Comparison of ENCODE assay signal across 24 mouse cellular contexts in the genomic region with DNA sequence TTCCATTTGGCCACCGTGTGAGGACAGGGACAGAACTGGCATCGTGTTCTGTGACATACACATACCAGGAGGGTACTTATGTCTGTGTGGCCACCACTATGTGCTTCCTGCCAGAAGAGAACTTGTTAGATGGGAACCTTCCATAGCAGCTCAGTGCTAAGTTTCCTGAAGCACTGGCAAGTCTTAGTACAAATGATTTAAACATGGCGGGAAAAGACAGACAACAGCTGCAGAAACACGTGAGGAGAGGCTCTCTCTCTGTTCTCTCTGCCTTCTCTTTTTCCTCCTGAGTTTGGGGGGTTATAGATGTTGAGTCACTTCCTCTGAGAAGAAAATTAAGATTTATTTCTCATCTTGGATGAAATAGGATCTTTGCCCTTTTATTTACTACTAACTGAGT. TPM values are rescaled to one million over a fixed set of nuclear protein-coding genes. Genes with fewer than 3 reads are reported as not detected.
DNase-seq lines count a peak whose midpoint lies in the region; ATAC-seq and TF ChIP-seq lines count a peak whose summit lies in the region.
"Had no signal": no experiment of that assay in that cellular context is flagged by ENCODE, and none has a peak within 500 bp of the region (broad histone marks: within the 10 kb centered on the region; RNA-seq: fewer than 3 reads in every experiment).

No protein-coding gene starts in this region.

- no peaks in the 10 kb centered on the region for H3K9me3 ChIP-seq in intestine, embryonic 14.5 days (ENCODE audit: control insufficient read depth, low read length)
- no peaks in the 10 kb centered on the region for H3K9me3 ChIP-seq in intestine, embryonic 16.5 days (ENCODE audit: control insufficient read depth, low read length)
- H3K9me3 ChIP-seq in kidney, postnatal 0 days (replicated peaks; ENCODE audit: low read length), result no peaks in the 10 kb centered on the region
- H3K9me3 ChIP-seq in kidney, embryonic 15.5 days (replicated peaks), result no peaks in the 10 kb centered on the region
- H3K9me3 ChIP-seq in midbrain, embryonic 11.5 days (ENCODE audit: control insufficient read depth, low read length), result no peaks in the 10 kb centered on the region
- H3K9me3 ChIP-seq in midbrain, embryonic 16.5 days (replicated peaks; ENCODE audit: control insufficient read depth, low read length, poor library complexity, severe bottlenecking), result no peaks in the 10 kb centered on the region
- H3K9me3 ChIP-seq: embryonic facial prominence, embryonic 13.5 days; embryonic facial prominence, embryonic 15.5 days; forebrain, embryonic 10.5 days; forebrain, embryonic 12.5 days had no signal

- H3K4me2 ChIP-seq in intestine, embryonic 14.5 days (ENCODE audit: low read length), result peak overlapping the region; percentile 22; the same call in 1 of the 2 replicates
- no peak overlapping the region for H3K4me2 ChIP-seq in intestine, embryonic 16.5 days (ENCODE audit: low read depth, low read length)
- no peak overlapping the region for H3K4me2 ChIP-seq in kidney, postnatal 0 days (ENCODE audit: low read length)
- H3K4me2 ChIP-seq in kidney, embryonic 15.5 days, result no peak overlapping the region
- no peak overlapping the region for H3K4me2 ChIP-seq in midbrain, embryonic 11.5 days
- no peak overlapping the region for H3K4me2 ChIP-seq in midbrain, embryonic 16.5 days (ENCODE audit: low read length)
- H3K4me2 ChIP-seq: embryonic facial prominence, embryonic 13.5 days; embryonic facial prominence, embryonic 15.5 days; forebrain, embryonic 12.5 days had no signal

- no peaks in the 10 kb centered on the region for H3K36me3 ChIP-seq in intestine, embryonic 14.5 days (ENCODE audit: control insufficient read depth, insufficient read depth, low read length)
- no peaks in the 10 kb centered on the region for H3K36me3 ChIP-seq in intestine, embryonic 16.5 days (ENCODE audit: control insufficient read depth, insufficient read depth, low read length)
- H3K36me3 ChIP-seq in kidney, postnatal 0 days (ENCODE audit: insufficient read depth, low read length), result no peaks in the 10 kb centered on the region
- H3K36me3 ChIP-seq in kidney, embryonic 15.5 days, result no peaks in the 10 kb centered on the region
- H3K36me3 ChIP-seq in midbrain, embryonic 11.5 days (ENCODE audit: control insufficient read depth, insufficient read depth, low read length), result no peaks in the 10 kb centered on the region
- no peaks in the 10 kb centered on the region for H3K36me3 ChIP-seq in midbrain, embryonic 16.5 days (ENCODE audit: control insufficient read depth, insufficient read depth, low read length)
- H3K36me3 ChIP-seq: embryonic facial prominence, embryonic 13.5 days; embryonic facial prominence, embryonic 15.5 days; forebrain, embryonic 10.5 days; forebrain, embryonic 12.5 days had no signal

- no peak overlapping the region for H3K4me3 ChIP-seq in intestine, embryonic 14.5 days (ENCODE audit: low read depth, low read length)
- no peak overlapping the region for H3K4me3 ChIP-seq in intestine, embryonic 16.5 days (ENCODE audit: low read length)
- H3K4me3 ChIP-seq in kidney, postnatal 0 days (replicated peaks; ENCODE audit: low read depth, low read length), result no peak overlapping the region
- H3K4me3 ChIP-seq in kidney, embryonic 15.5 days (replicated peaks), result no peak overlapping the region
- H3K4me3 ChIP-seq in midbrain, embryonic 11.5 days (ENCODE audit: low read depth, low read length), result no peak overlapping the region
- no peak overlapping the region for H3K4me3 ChIP-seq in midbrain, embryonic 16.5 days (ENCODE audit: low read depth, low read length)
- H3K4me3 ChIP-seq: embryonic facial prominence, embryonic 13.5 days; embryonic facial prominence, embryonic 15.5 days; erythroblast, embryonic 14.5 days; forebrain, embryonic 10.5 days; forebrain, embryonic 12.5 days had no signal

- no peak overlapping the region for H3K9ac ChIP-seq in intestine, embryonic 14.5 days (ENCODE audit: low read length)
- no peak overlapping the region for H3K9ac ChIP-seq in intestine, embryonic 16.5 days (ENCODE audit: low read depth, low read length)
- H3K9ac ChIP-seq in kidney, postnatal 0 days (ENCODE audit: low read depth, low read length), result no peak overlapping the region
- H3K9ac ChIP-seq in kidney, embryonic 15.5 days, result no peak overlapping the region
- no peak overlapping the region for H3K9ac ChIP-seq in midbrain, embryonic 11.5 days (ENCODE audit: low read length)
- H3K9ac ChIP-seq in midbrain, embryonic 16.5 days (ENCODE audit: low read depth, low read length), result no peak overlapping the region
- H3K9ac ChIP-seq: embryonic facial prominence, embryonic 13.5 days; embryonic facial prominence, embryonic 15.5 days; forebrain, embryonic 12.5 days had no signal

- peaks cover 25% of the 10 kb centered on the region for H3K4me1 ChIP-seq in intestine, embryonic 14.5 days (replicated peaks; ENCODE audit: control insufficient read depth, insufficient read depth, low read length)
- peaks cover 8% of the 10 kb centered on the region; the same call in 1 of the 2 replicates for H3K4me1 ChIP-seq in intestine, embryonic 16.5 days (ENCODE audit: control insufficient read depth, insufficient read depth, low read length)
- no peaks in the 10 kb centered on the region; the same call in 1 of the 2 replicates for H3K4me1 ChIP-seq in kidney, postnatal 0 days (replicated peaks; ENCODE audit: insufficient read depth, low read length)
- 0 out of 2 replicates have a peak, but pooled peaks cover 4% of the 10 kb centered on the region for H3K4me1 ChIP-seq in kidney, embryonic 15.5 days
- H3K4me1 ChIP-seq in midbrain, embryonic 11.5 days (ENCODE audit: control insufficient read depth, insufficient read depth, low read length), result no peaks in the 10 kb centered on the region
- no peaks in the 10 kb centered on the region for H3K4me1 ChIP-seq in midbrain, embryonic 16.5 days (ENCODE audit: control insufficient read depth, insufficient read depth, low read length)
- H3K4me1 ChIP-seq: embryonic facial prominence, embryonic 13.5 days; forebrain, embryonic 12.5 days had no signal

- ATAC-seq in intestine, embryonic 14.5 days (replicated peaks; ENCODE audit: low FRiP score, low TSS enrichment, low read depth), result no peak
- no peak for ATAC-seq in intestine, embryonic 16.5 days
- ATAC-seq in kidney, postnatal 0 days (replicated peaks; ENCODE audit: low FRiP score, low read depth), result no peak
- no peak for ATAC-seq in kidney, embryonic 15.5 days (replicated peaks; ENCODE audit: low FRiP score)
- ATAC-seq in midbrain, embryonic 11.5 days (ENCODE audit: low FRiP score), result no peak
- no peak for ATAC-seq in midbrain, embryonic 16.5 days
- ATAC-seq: forebrain, embryonic 14.5 days had no signal

- 66% methylated on average over 4 of the region's 4 CpGs for WGBS in intestine, embryonic 14.5 days
- WGBS in intestine, embryonic 16.5 days, result 66% methylated on average over 4 of the region's 4 CpGs
- WGBS in kidney, postnatal 0 days, result 67% methylated on average over 4 of the region's 4 CpGs
- 68% methylated on average over 4 of the region's 4 CpGs for WGBS in kidney, embryonic 15.5 days
- WGBS in midbrain, embryonic 11.5 days, result 85% methylated on average over 4 of the region's 4 CpGs
- 92% methylated on average over 4 of the region's 4 CpGs for WGBS in midbrain, embryonic 16.5 days

- TF ChIP-seq CTCF in kidney, postnatal 0 days (IDR thresholded peaks at IDR 0.05; ENCODE audit: low read depth), result no peak

- peak overlapping the region; percentile 47 for H3K27ac ChIP-seq in intestine, embryonic 14.5 days (ENCODE audit: low read depth)
- H3K27ac ChIP-seq in intestine, embryonic 16.5 days (ENCODE audit: low read length), result no peak overlapping the region
- H3K27ac ChIP-seq in kidney, postnatal 0 days, result no peak overlapping the region
- H3K27ac ChIP-seq in kidney, embryonic 15.5 days, result no peak overlapping the region
- H3K27ac ChIP-seq in midbrain, embryonic 11.5 days (ENCODE audit: low read depth, low read length), result no peak overlapping the region
- no peak overlapping the region for H3K27ac ChIP-seq in midbrain, embryonic 16.5 days (ENCODE audit: low read length)
- H3K27ac ChIP-seq: embryonic facial prominence, embryonic 13.5 days; embryonic facial prominence, embryonic 15.5 days; forebrain, embryonic 10.5 days; forebrain, embryonic 12.5 days had no signal

- no peak for DNase-seq in intestine, embryonic 14.5 days (ENCODE audit: low spot score)
- peak; percentile 25 for DNase-seq in kidney, postnatal 0 days (ENCODE audit: low spot score)
- DNase-seq in midbrain, embryonic 11.5 days (ENCODE audit: low spot score, missing footprints), result peak; percentile 80
- no peak for DNase-seq in urinary bladder, postnatal 10 days (ENCODE audit: low spot score)
- DNase-seq: adrenal gland, adult 2 months; adrenal gland, postnatal 10 days; adrenal gland, postnatal 25 days; B cell, adult 2 months; cerebellum, adult 11 months; cerebellum, adult 18-20 months; cerebellum, adult 8-10 months; cerebellum, adult 9-11 months; cerebellum, postnatal 14 days; cerebellum, postnatal 36 days; embryo, embryonic 11 days had no signal

- no peaks in the 10 kb centered on the region for H3K27me3 ChIP-seq in intestine, embryonic 14.5 days (replicated peaks; ENCODE audit: control insufficient read depth, insufficient read depth, low read length)
- no peaks in the 10 kb centered on the region for H3K27me3 ChIP-seq in intestine, embryonic 16.5 days (replicated peaks; ENCODE audit: control insufficient read depth, insufficient read depth, low read length)
- no peaks in the 10 kb centered on the region for H3K27me3 ChIP-seq in kidney, postnatal 0 days (ENCODE audit: insufficient read depth, low read length)
- no peaks in the 10 kb centered on the region for H3K27me3 ChIP-seq in kidney, embryonic 15.5 days
- H3K27me3 ChIP-seq in midbrain, embryonic 11.5 days (ENCODE audit: control insufficient read depth, insufficient read depth, low read length), result no peaks in the 10 kb centered on the region
- H3K27me3 ChIP-seq in midbrain, embryonic 16.5 days (ENCODE audit: control insufficient read depth, insufficient read depth, low read depth, low read length), result no peaks in the 10 kb centered on the region
- H3K27me3 ChIP-seq: embryonic facial prominence, embryonic 13.5 days; embryonic facial prominence, embryonic 15.5 days; forebrain, embryonic 12.5 days had no signal

RNA-seq across cellular contexts. Expression of a gene that starts 14.5 kb away (rescaled TPM):
- 30.2 and 37.1 TPM in 2 replicates for polyA plus RNA-seq in intestine, embryonic 14.5 days (2014; fragmentation: Nextera tagmentation; extraction: Ambion mirVana)
- polyA plus RNA-seq in intestine, embryonic 16.5 days (2015; fragmentation: Nextera tagmentation; extraction: Ambion mirVana), result 19.6 and 22.0 TPM in 2 replicates
- 1.3 and 2.0 TPM in 2 replicates for polyA plus RNA-seq in kidney, postnatal 0 days (2015; fragmentation: Nextera tagmentation; extraction: Ambion mirVana)
- 2.5 and 2.8 TPM in 2 replicates for polyA plus RNA-seq in kidney, embryonic 15.5 days (2015; fragmentation: Nextera tagmentation; extraction: Ambion mirVana)
- polyA plus RNA-seq in midbrain, embryonic 11.5 days (2014; fragmentation: Nextera tagmentation; extraction: Ambion mirVana), result 1.6 and 1.8 TPM in 2 replicates
- 1.6 and 1.7 TPM in 2 replicates for polyA plus RNA-seq in midbrain, embryonic 16.5 days (2015; fragmentation: Nextera tagmentation; extraction: Ambion mirVana)
- polyA plus RNA-seq: erythroblast, embryonic 14.5 days had no signal

Comparison
In these comparisons a context has a peak if more than half of its experiments do, and no peak if none do; other contexts are left out.
1. DNase-seq: peak in kidney, postnatal 0 days (single experiment) and midbrain, embryonic 11.5 days (single experiment); none in intestine, embryonic 14.5 days (single experiment) and urinary bladder, postnatal 10 days (single experiment).